Mouse (Mus musculus) heart, embryonic 15.5 days (tissue): ENCODE data around the gene Pum1. TPM values are rescaled to one million over a fixed set of nuclear protein-coding genes. Genes with fewer than 3 reads are reported as not detected.
A peak's percentile ranks its signal among the peaks of the same experiment; 100 is the strongest.

Source experiments
- ATAC-seq: fragments of 200-750 bp; cut with Nextera tagmentation; replicated peaks from 2 replicates; pipeline ENCODE4 v1.8.0; 2017; ENCODE audit warnings: low read depth, moderate TSS enrichment; ENCODE audit not compliant: insufficient number of reproducible peaks, insufficient read depth, low FRiP score
- H3K27ac ChIP-seq: fragments of 300-500 bp; sonication (generic); 2 replicates; pipeline ENCODE4 v1.5.1; 2015; ENCODE audit warnings: mild to moderate bottlenecking, inconsistent platforms
- H3K27me3 ChIP-seq: fragments of 300-500 bp; sonication (generic); 2 replicates; pipeline ENCODE4 v1.6.1; 2015; ENCODE audit warnings: inconsistent platforms
- H3K36me3 ChIP-seq: fragments of 300-500 bp; sonication (generic); 2 replicates; pipeline ENCODE4 v1.6.1; 2015; ENCODE audit warnings: mild to moderate bottlenecking, inconsistent platforms
- H3K4me1 ChIP-seq: fragments of 300-500 bp; sonication (generic); replicated peaks from 2 replicates; pipeline ENCODE4 v1.6.1; 2015; ENCODE audit warnings: inconsistent platforms
- H3K4me2 ChIP-seq: fragments of 300-500 bp; sonication (generic); 2 replicates; pipeline ENCODE4 v1.6.1; 2015; ENCODE audit warnings: inconsistent platforms, mild to moderate bottlenecking, moderate library complexity
- H3K4me3 ChIP-seq: fragments of 300-500 bp; sonication (generic); 2 replicates; pipeline ENCODE4 v1.5.1; 2015; ENCODE audit warnings: mild to moderate bottlenecking, inconsistent platforms
- H3K9ac ChIP-seq: fragments of 300-500 bp; sonication (generic); 2 replicates; pipeline ENCODE4 v1.6.1; 2015; ENCODE audit warnings: mild to moderate bottlenecking, inconsistent platforms
- H3K9me3 ChIP-seq: fragments of 300-500 bp; sonication (generic); replicated peaks from 2 replicates; pipeline ENCODE4 v1.6.1; 2016; ENCODE audit warnings: inconsistent platforms
- WGBS: fragments of 180-500 bp; shearing (Covaris S2); methylation state at CpG from one replicate; pipeline ENCODE4 v1.1.7; 2015; ENCODE audit warnings: mixed read lengths; 5-methylcytosine and 5-hydroxymethylcytosine counted together
- polyA plus RNA-seq: library from polyadenylated mRNA; unstranded; fragments of >200 nt; fragmentation: Nextera tagmentation; extraction: Ambion mirVana; gene quantifications from 2 replicates; pipeline ENCODE4 v1.2.1, GENCODE M21; 2015

Gene Pum1
- polyA plus RNA-seq, 1 experiment from 2014 or later = 46.8 TPM

- 55% methylated on average over 2 of the region's 2 CpGs for WGBS
- Histone ChIP-seq H3K36me3 (peaks cover 26% of the 10 kb centered on the region), H3K9me3 (no peaks in the 10 kb centered on the region), H3K4me3 (no peak overlapping the region), H3K27me3 (no peaks in the 10 kb centered on the region), H3K27ac (no peak overlapping the region), H3K4me1 (peaks cover 3% of the 10 kb centered on the region; the same call in 1 of the 2 replicates), H3K9ac (no peak overlapping the region), H3K4me2 (no peak overlapping the region)
- no peak for ATAC-seq
Observed at GRCm38 (mm10) chr4:130738527-130738926, 75.4 kb downstream of the Pum1 start.

DNA sequence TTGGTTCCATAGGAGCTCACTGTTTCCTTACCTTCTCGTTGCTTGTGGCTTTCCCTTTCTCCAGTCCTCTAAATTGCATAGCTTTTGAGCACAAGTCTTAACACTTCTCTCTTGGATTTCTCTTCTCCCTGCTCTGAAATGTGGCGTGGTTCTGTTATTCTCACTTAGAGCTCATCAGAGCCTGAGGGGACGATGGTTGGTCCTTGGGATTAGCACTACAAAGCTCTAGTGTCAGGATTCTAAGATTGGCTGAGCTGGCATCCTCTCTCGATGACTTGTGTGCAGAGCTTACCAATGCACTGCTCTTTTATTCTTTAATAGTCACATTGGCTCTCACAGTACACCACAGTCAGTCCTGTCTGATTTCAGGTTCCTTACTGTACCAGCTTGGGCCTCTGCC is 80.9 kb downstream of the Pum1 start:
- no peaks in the 10 kb centered on the region for H3K9me3 ChIP-seq
- H3K27me3 ChIP-seq = no peaks in the 10 kb centered on the region
- no peak for ATAC-seq
- 82% methylated on average over 4 of the region's 4 CpGs for WGBS
- no peak overlapping the region for H3K4me3 ChIP-seq
- no peaks in the 10 kb centered on the region for H3K4me1 ChIP-seq
- H3K36me3 ChIP-seq = peaks cover 68% of the 10 kb centered on the region
- H3K9ac ChIP-seq = no peak overlapping the region
- H3K4me2 ChIP-seq = no peak overlapping the region
- no peak overlapping the region for H3K27ac ChIP-seq

GRCm38 (mm10) chr4:130745561-130746306 is 82.6 kb downstream of the Pum1 start:
- WGBS = 76% methylated on average over 5 of the region's 5 CpGs
- no peak overlapping the region for H3K27ac ChIP-seq
- H3K4me3 ChIP-seq = no peak overlapping the region
- H3K36me3 ChIP-seq = peaks cover 79% of the 10 kb centered on the region
- H3K4me2 ChIP-seq = no peak overlapping the region
- H3K27me3 ChIP-seq = no peaks in the 10 kb centered on the region
- 0 out of 2 replicates have a peak, but pooled peaks cover 2% of the 10 kb centered on the region for H3K4me1 ChIP-seq
- H3K9ac ChIP-seq = no peak overlapping the region
- no peaks in the 10 kb centered on the region for H3K9me3 ChIP-seq
- no peak for ATAC-seq

DNA sequence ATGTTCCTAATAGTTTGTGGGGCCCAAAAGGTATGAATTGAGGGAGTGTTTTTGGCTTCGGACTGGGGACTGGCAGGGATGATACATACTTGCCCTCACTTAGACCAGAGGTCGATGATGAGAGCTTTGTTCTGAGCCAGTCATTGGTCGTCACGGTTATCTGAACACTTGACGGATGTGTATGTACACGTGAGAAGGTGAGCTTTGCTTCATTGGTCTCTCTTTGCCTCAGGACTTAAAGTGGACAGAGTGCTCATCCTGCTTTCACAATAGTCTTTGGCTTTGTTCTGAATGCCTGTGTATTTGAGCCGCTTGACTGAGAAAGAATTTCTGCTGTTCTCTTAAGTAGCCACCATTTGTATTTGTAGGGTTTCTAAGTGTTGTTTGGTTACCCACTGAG is 86.4 kb downstream of the Pum1 start:
- Histone ChIP-seq H3K4me1 (peaks cover 31% of the 10 kb centered on the region), H3K4me3 (no peak overlapping the region), H3K27me3 (no peaks in the 10 kb centered on the region), H3K27ac (no peak overlapping the region), H3K4me2 (no peak overlapping the region), H3K9ac (no peak overlapping the region), H3K9me3 (no peaks in the 10 kb centered on the region), H3K36me3 (peaks cover 80% of the 10 kb centered on the region)
- ATAC-seq = no peak
- WGBS = 68% methylated on average over 7 of the region's 7 CpGs

DNA sequence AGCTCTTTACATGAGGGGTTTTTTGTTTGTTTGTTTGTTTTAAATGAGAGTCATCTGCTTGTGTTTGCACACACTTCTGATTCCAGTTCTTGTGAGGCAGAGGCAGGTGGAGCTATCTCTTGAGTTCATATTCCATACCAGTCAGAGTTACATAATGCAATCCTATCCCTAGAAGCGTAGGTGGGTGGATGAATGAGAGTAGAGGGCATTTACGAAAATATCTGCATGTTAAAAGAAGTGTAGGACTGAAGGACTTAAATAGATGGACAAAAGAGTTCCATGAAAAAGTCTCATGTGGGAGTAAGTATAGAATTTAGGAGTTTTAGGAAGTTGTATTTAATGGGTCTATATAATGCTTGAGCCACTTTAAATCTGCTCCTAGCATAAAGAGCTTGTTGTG is 88.8 kb downstream of the Pum1 start:
- H3K4me3 ChIP-seq = no peak overlapping the region
- H3K27me3 ChIP-seq = no peaks in the 10 kb centered on the region
- WGBS = 92% methylated on average over 2 of the region's 2 CpGs
- H3K9ac ChIP-seq = no peak overlapping the region
- H3K36me3 ChIP-seq = peaks cover 69% of the 10 kb centered on the region
- H3K9me3 ChIP-seq = no peaks in the 10 kb centered on the region
- H3K4me1 ChIP-seq = peaks cover 45% of the 10 kb centered on the region
- ATAC-seq = no peak
- peak overlapping the region; percentile 86; the same call in 1 of the 2 replicates for H3K27ac ChIP-seq
- H3K4me2 ChIP-seq = no peak overlapping the region

DNA sequence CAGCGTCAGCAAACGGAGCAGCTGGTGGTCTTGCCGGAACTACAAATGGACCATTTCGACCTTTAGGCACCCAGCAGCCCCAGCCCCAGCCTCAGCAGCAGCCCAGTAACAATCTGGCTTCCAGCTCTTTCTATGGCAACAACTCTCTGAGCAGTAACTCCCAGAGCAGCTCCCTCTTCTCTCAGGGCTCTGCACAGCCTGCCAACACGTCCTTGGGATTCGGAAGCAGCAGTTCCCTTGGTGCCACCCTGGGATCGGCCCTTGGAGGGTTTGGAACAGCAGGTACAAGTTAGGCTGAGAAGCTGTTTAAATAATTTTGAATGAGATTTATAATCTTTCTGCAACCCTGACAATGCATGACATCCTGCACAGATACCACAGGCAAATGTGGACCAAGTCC is 89.5 kb downstream of the Pum1 start:
- H3K4me3 ChIP-seq = no peak overlapping the region
- H3K36me3 ChIP-seq = peaks cover 68% of the 10 kb centered on the region
- H3K4me2 ChIP-seq = no peak overlapping the region
- no peak overlapping the region for H3K9ac ChIP-seq
- no peak for ATAC-seq
- peaks cover 45% of the 10 kb centered on the region for H3K4me1 ChIP-seq
- no peaks in the 10 kb centered on the region for H3K27me3 ChIP-seq
- 59% methylated on average over 7 of the region's 7 CpGs for WGBS
- peak overlapping the region; percentile 86 for H3K27ac ChIP-seq
- no peaks in the 10 kb centered on the region for H3K9me3 ChIP-seq

DNA sequence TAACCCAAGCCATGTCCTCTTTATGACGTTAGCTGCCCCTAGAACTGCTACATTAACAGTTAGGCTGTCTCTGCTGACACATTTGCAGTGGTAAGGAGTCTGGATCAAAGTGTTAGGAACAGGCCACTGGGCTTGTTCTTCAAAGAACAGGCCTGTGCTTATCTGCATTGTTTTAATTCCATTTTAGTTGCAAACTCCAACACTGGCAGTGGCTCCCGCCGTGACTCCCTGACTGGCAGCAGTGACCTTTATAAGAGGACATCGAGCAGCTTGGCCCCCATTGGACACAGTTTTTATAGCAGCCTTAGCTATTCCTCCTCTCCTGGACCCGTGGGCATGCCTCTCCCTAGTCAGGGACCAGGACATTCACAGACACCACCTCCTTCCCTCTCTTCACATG is 90.6 kb downstream of the Pum1 start:
- Histone ChIP-seq H3K4me2 (peak overlapping the region; percentile 10; the same call in 1 of the 2 replicates), H3K4me3 (no peak overlapping the region), H3K4me1 (peaks cover 45% of the 10 kb centered on the region), H3K27ac (peak overlapping the region; percentile 86), H3K27me3 (no peaks in the 10 kb centered on the region), H3K36me3 (peaks cover 67% of the 10 kb centered on the region), H3K9ac (no peak overlapping the region), H3K9me3 (no peaks in the 10 kb centered on the region)
- ATAC-seq = peak; percentile 83
- 29% methylated on average over 5 of the region's 5 CpGs for WGBS

DNA sequence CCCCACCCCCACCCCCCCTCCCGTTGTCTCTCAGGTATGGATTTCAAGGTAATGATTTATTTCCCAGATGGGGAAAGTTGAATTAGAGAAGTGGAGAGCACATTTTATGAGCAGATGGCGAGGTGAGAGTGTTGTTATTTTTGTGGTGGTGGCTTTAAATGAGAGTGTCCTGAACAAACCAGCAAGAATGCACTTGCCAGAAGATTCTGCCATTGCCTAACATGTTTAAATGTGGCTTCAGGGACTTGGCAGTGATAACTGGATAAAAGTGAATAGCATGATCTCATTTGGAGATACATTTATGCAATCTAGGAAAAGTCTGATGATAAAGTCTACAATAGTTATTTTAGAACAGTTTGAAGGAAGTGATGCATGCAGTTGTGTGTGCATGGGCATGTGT is 91.7 kb downstream of the Pum1 start:
- no peaks in the 10 kb centered on the region for H3K27me3 ChIP-seq
- H3K4me3 ChIP-seq = no peak overlapping the region
- no peak overlapping the region for H3K9ac ChIP-seq
- no peak for ATAC-seq
- H3K9me3 ChIP-seq = no peaks in the 10 kb centered on the region
- H3K4me1 ChIP-seq = peaks cover 54% of the 10 kb centered on the region
- peaks cover 59% of the 10 kb centered on the region for H3K36me3 ChIP-seq
- no peak overlapping the region for H3K4me2 ChIP-seq
- 64% methylated on average over 2 of the region's 2 CpGs for WGBS
- H3K27ac ChIP-seq = peak overlapping the region; percentile 59

DNA sequence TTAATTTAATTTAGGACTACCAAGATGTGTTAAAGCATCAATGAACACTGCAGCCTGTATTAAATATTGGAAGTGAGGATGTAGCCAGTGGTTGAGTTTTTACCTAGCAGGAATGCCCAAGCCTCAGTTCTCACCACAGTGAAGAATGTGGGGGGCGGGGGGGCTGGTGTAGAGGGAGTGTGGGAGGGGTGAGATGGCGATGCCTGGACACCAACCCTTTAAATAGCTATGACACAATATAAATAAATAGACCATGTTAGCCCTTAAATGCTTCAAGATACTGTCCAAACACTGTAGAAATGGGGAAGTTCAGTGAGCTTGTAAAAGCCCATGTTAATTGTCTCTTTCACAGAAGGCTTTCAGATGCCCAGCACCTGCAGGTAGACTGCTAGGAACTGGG is 96.8 kb downstream of the Pum1 start:
- ATAC-seq = no peak
- Histone ChIP-seq H3K4me1 (peaks cover 35% of the 10 kb centered on the region), H3K4me3 (no peak overlapping the region), H3K9ac (no peak overlapping the region), H3K4me2 (no peak overlapping the region), H3K27me3 (no peaks in the 10 kb centered on the region), H3K36me3 (peaks cover 45% of the 10 kb centered on the region), H3K27ac (peak overlapping the region; percentile 32; the same call in 1 of the 2 replicates), H3K9me3 (no peaks in the 10 kb centered on the region)
- 60% methylated on average over 2 of the region's 2 CpGs for WGBS

DNA sequence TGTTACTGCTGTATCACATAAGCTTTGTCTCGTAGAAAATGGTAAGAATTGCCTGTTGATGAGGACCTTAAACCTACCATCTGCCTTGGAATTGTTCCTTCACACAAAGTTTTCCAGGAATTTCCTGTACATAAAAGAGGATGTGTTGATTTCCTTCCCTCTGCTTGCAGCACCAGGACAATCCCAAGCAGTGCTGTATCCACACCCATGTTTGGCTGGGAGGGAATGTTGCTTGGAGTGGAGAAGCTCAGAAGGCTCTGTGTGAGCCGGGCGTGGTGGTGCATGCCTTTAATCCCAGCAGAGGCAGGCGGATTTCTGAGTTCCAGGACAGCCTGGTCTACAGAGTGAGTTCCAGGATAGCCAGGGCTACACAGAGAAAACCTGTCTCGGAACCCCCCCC is 98.7 kb downstream of the Pum1 start:
- 77% methylated on average over 5 of the region's 5 CpGs for WGBS
- ATAC-seq = 0 out of 2 replicates have a peak, but pooled peaks have one; percentile 39

DNA sequence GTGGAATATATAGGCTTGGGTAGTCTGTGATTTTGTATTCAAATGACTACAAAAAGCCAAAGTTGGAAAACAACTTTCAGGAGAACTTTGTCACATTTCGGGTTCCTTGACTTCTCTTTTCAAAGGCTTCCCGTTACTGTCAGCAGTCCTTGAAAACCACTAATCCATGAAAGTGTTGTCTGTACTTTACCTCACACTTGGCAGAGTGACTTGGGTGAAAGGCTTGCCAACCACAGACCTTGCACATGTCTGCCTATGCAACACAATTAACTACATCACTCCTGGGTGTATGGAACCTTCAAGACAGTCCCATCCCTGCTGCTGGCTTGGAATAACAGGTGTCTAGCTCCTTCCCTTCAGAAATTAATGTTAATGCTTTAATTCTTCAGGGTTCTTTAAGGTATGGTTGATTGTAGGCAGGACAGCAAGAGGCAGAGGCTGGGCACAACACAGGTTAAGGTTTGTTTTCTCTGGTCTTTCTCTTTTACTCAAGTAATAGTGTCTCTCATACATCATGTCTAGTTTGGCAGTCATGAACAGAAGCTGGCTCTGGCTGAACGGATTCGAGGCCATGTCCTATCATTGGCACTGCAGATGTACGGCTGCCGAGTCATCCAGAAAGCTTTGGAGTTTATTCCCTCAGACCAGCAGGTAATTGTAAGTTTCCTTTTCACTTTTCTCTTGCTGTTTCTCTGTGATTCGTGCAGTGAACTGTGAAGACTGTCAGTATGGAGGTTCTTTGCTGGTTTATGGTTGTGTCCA is 102.5 kb downstream of the Pum1 start:
- WGBS = 85% methylated on average over 7 of the region's 7 CpGs
- no peak for ATAC-seq
- no peak overlapping the region for H3K9ac ChIP-seq
- no peak overlapping the region for H3K4me3 ChIP-seq
- H3K4me1 ChIP-seq = peaks cover 9% of the 10 kb centered on the region
- no peak overlapping the region for H3K27ac ChIP-seq
- H3K36me3 ChIP-seq = peaks cover 75% of the 10 kb centered on the region
- H3K9me3 ChIP-seq = no peaks in the 10 kb centered on the region
- H3K4me2 ChIP-seq = no peak overlapping the region
- H3K27me3 ChIP-seq = no peaks in the 10 kb centered on the region

More for the DNA sequence above, 98.7 kb downstream of the Pum1 start:
- Histone ChIP-seq H3K27ac (peak overlapping the region; percentile 35; the same call in 1 of the 2 replicates), H3K4me3 (no peak overlapping the region), H3K36me3 (peaks cover 58% of the 10 kb centered on the region), H3K9me3 (no peaks in the 10 kb centered on the region), H3K27me3 (no peaks in the 10 kb centered on the region), H3K9ac (no peak overlapping the region), H3K4me2 (no peak overlapping the region), H3K4me1 (peaks cover 22% of the 10 kb centered on the region)
